Mouse (Mus musculus) liver, embryonic 14.5 days (tissue): ENCODE measurements around the gene Ppargc1a. TPM values are rescaled to one million over a fixed set of nuclear protein-coding genes. Genes with fewer than 3 reads are reported as not detected.

ENCODE experiments used
- ATAC-seq: fragments of 200-750 bp; cut with Nextera tagmentation; 2 replicates; pipeline ENCODE4 v1.8.0; 2017; ENCODE audit warnings: moderate number of reproducible peaks, mild to moderate bottlenecking, moderate library complexity; ENCODE audit not compliant: insufficient read depth
- DNase-seq, 3 experiments: peaks; one replicate each; pipeline ENCODE4 v3.0.0-alpha.2; 2012 to 2013; ENCODE audit warnings: low read depth in 3 of 3, low spot score in 3 of 3
- H3K27ac ChIP-seq: fragments of 300-500 bp; sonication (generic); 2 replicates; pipeline ENCODE4 v1.5.1; 2014; ENCODE audit warnings: moderate library complexity, mild to moderate bottlenecking, control low read depth, inconsistent platforms
- H3K27me3 ChIP-seq: fragments of 300-500 bp; sonication (generic); 2 replicates; pipeline ENCODE4 v1.6.1; 2014; ENCODE audit warnings: mild to moderate bottlenecking, low read length, moderate library complexity; ENCODE audit not compliant: control insufficient read depth, insufficient read depth
- H3K36me3 ChIP-seq: fragments of 300-500 bp; sonication (generic); replicated peaks from 2 replicates; pipeline ENCODE4 v1.6.1; 2014; ENCODE audit warnings: low read depth; ENCODE audit not compliant: control insufficient read depth, insufficient read depth
- H3K4me1 ChIP-seq, 2 experiments: fragments of 200-500 bp in 1 of 2; fragments of 300-500 bp in 1 of 2; sonication (generic) in 1 of 2; replicated peaks; 2 replicates each; pipeline ENCODE4 v1.6.1; 2012 to 2014; ENCODE audit warnings: antibody characterized with exemption in 1 of 2, inconsistent platforms in 1 of 2, low read length in 1 of 2; ENCODE audit not compliant: control insufficient read depth in 2 of 2, insufficient read depth in 2 of 2
- H3K4me2 ChIP-seq: fragments of 300-500 bp; sonication (generic); 2 replicates; pipeline ENCODE4 v1.6.1; 2014; ENCODE audit warnings: low read depth, mild to moderate bottlenecking, control low read depth, moderate library complexity
- H3K4me3 ChIP-seq, 2 experiments: fragments of 200-500 bp in 1 of 2; fragments of 300-500 bp in 1 of 2; sonication (generic) in 1 of 2; 2 replicates each; pipeline ENCODE4 v1.5.1; 2012 to 2014; ENCODE audit warnings: low read depth in 2 of 2, low read length in 2 of 2, mild to moderate bottlenecking in 2 of 2, control low read depth in 1 of 2, inconsistent platforms in 1 of 2, moderate library complexity in 1 of 2; ENCODE audit not compliant: insufficient read depth in 1 of 2
- H3K9ac ChIP-seq: fragments of 300-500 bp; sonication (generic); replicated peaks from 2 replicates; pipeline ENCODE4 v1.6.1; 2014; ENCODE audit warnings: mild to moderate bottlenecking, control low read depth, moderate library complexity
- H3K9me3 ChIP-seq: fragments of 300-500 bp; sonication (generic); 2 replicates; pipeline ENCODE4 v1.6.1; 2016; ENCODE audit warnings: low read length, mixed read lengths; ENCODE audit not compliant: control insufficient read depth
- CTCF ChIP-seq: IDR thresholded peaks from 2 replicates; pipeline ENCODE4 v1.5.1; 2016; ENCODE audit warnings: antibody characterized with exemption, low read depth, control low read depth
- EP300 ChIP-seq: IDR thresholded peaks from 2 replicates; pipeline ENCODE4 v1.6.1; 2016; ENCODE audit warnings: antibody characterized with exemption, low read depth
- WGBS: fragments of 180-500 bp; shearing (Covaris S2); extraction: QIAGEN DNeasy Blood & Tissue Kit; methylation state at CpG from one replicate; pipeline ENCODE4 v1.1.7; 2014; ENCODE audit not compliant: insufficient replicate concordance; 5-methylcytosine and 5-hydroxymethylcytosine counted together
- polyA plus RNA-seq, 2 experiments: library from polyadenylated mRNA; depleted of rRNA in 1 of 2; stranded (reverse) in 1 of 2; unstranded in 1 of 2; fragments of >200 nt; fragmentation: Nextera tagmentation in 1 of 2; extraction: Ambion mirVana in 1 of 2; gene quantifications; 2 replicates each; pipeline versions ENCODE4 v1.2.1 to v1.2.3; 2012 to 2014

Ppargc1a gene
- polyA plus RNA-seq, 2 experiments, result 0.99 to 1.9 TPM

- Histone ChIP-seq H3K4me2 (no peak overlapping the region), H3K9me3 (no peaks in the 10 kb centered on the region), H3K9ac (no peak overlapping the region), H3K27me3 (no peaks in the 10 kb centered on the region), H3K4me3 (no peak overlapping the region), H3K27ac (no peak overlapping the region), H3K4me1 (no peaks in the 10 kb centered on the region), H3K36me3 (no peaks in the 10 kb centered on the region)
- TF ChIP-seq EP300 (no peak), CTCF (no peak)
- WGBS, result 56% methylated on average over 7 of the region's 7 CpGs
- ATAC-seq, result no peak
- no peak for DNase-seq
Observed at GRCm38 (mm10) chr5:51478319-51478994, 89.1 kb downstream of the Ppargc1a start.

- ATAC-seq (no peak), DNase-seq (no peak)
- Histone ChIP-seq H3K4me1 (no peaks in the 10 kb centered on the region), H3K27ac (no peak overlapping the region), H3K9ac (no peak overlapping the region), H3K4me3 (no peak overlapping the region), H3K4me2 (no peak overlapping the region), H3K27me3 (no peaks in the 10 kb centered on the region), H3K36me3 (no peaks in the 10 kb centered on the region), H3K9me3 (no peaks in the 10 kb centered on the region)
- 56% methylated on average over 3 of the region's 3 CpGs for WGBS
- TF ChIP-seq EP300 (no peak), CTCF (no peak)
Observed at GRCm38 (mm10) chr5:51477140-51477539, 90.4 kb downstream of the Ppargc1a start.

- no peak for DNase-seq
- no peak for TF ChIP-seq CTCF
- TF ChIP-seq EP300, result no peak
- no peaks in the 10 kb centered on the region for H3K4me1 ChIP-seq
- no peak overlapping the region for H3K9ac ChIP-seq
- no peaks in the 10 kb centered on the region for H3K9me3 ChIP-seq
- H3K4me2 ChIP-seq, result no peak overlapping the region
- H3K27me3 ChIP-seq, result no peaks in the 10 kb centered on the region
- ATAC-seq, result no peak
- H3K36me3 ChIP-seq, result no peaks in the 10 kb centered on the region
- WGBS, result 61% methylated on average over 4 of the region's 4 CpGs
- no peak overlapping the region for H3K4me3 ChIP-seq
- H3K27ac ChIP-seq, result no peak overlapping the region
Observed at GRCm38 (mm10) chr5:51475034-51475541, 92.4 kb downstream of the Ppargc1a start.

DNA sequence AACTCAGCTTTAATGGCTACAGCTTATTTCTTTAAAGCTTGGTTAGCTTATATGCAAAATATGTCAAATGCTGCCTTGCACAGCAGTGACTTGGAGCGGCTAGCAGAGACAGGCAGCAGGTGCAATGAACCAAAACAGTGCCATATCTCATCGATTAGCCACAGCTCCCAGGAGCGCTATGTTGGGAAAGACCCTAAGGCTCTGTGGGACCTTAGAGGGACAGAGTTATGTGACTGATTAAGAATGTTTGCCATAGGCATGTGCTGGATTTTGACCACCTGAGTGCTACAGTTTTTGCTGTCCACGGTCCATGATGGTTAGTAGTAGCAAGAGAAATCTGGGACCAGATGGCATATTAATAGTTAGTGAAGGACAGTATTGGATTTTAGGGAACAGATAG is 95.9 kb downstream of the Ppargc1a start:
- H3K4me2 ChIP-seq, result no peak overlapping the region
- H3K9ac ChIP-seq, result no peak overlapping the region
- TF ChIP-seq CTCF (no peak), EP300 (no peak)
- H3K4me1 ChIP-seq, result no peaks in the 10 kb centered on the region
- DNase-seq (no peak), ATAC-seq (no peak)
- no peaks in the 10 kb centered on the region for H3K27me3 ChIP-seq
- H3K4me3 ChIP-seq, result no peak overlapping the region
- no peaks in the 10 kb centered on the region for H3K36me3 ChIP-seq
- 58% methylated on average over 4 of the region's 4 CpGs for WGBS
- H3K9me3 ChIP-seq, result no peaks in the 10 kb centered on the region
- no peak overlapping the region for H3K27ac ChIP-seq

GRCm38 (mm10) chr5:51466036-51466435 is 101.5 kb downstream of the Ppargc1a start:
- Histone ChIP-seq H3K9ac (no peak overlapping the region), H3K4me3 (no peak overlapping the region), H3K36me3 (no peaks in the 10 kb centered on the region), H3K9me3 (no peaks in the 10 kb centered on the region), H3K27ac (no peak overlapping the region), H3K27me3 (no peaks in the 10 kb centered on the region), H3K4me2 (no peak overlapping the region), H3K4me1 (no peaks in the 10 kb centered on the region)
- TF ChIP-seq EP300 (no peak), CTCF (no peak)
- WGBS, result 47% methylated on average over 5 of the region's 5 CpGs
- no peak for DNase-seq
- no peak for ATAC-seq
